Mouse (Mus musculus) spleen, adult 2 months (tissue): ENCODE results near the gene Set. TPM values are rescaled to one million over a fixed set of nuclear protein-coding genes. Genes with fewer than 3 reads are reported as not detected.
"Not testable (repeated sequence)": the region's sequence is repeated elsewhere in the genome, so short reads cannot be mapped to it uniquely, and the experiment has no call there.

Experiments
- DNase-seq, 2 experiments: peaks; one replicate each; pipeline versions ENCODE4 v3.0.0 to v3.0.0-alpha.2; 2012 to 2021; ENCODE audit warnings: low spot score in 2 of 2, low read depth in 1 of 2
- H3K27ac ChIP-seq: fragments of 200-500 bp; 2 replicates; pipeline ENCODE4 v1.5.1; 2012; ENCODE audit warnings: low read length, inconsistent platforms; ENCODE audit not compliant: insufficient read depth
- H3K27me3 ChIP-seq: fragments of 200-500 bp; 2 replicates; pipeline ENCODE4 v1.6.1; 2012; ENCODE audit warnings: mild to moderate bottlenecking, moderate library complexity, low read length, inconsistent platforms; ENCODE audit not compliant: control insufficient read depth, insufficient read depth
- H3K36me3 ChIP-seq: fragments of 200-500 bp; 2 replicates; pipeline ENCODE4 v1.6.1; 2012; ENCODE audit warnings: mild to moderate bottlenecking, low read length, inconsistent platforms; ENCODE audit not compliant: control insufficient read depth, insufficient read depth
- H3K4me1 ChIP-seq: fragments of 200-500 bp; 2 replicates; pipeline ENCODE4 v1.6.1; 2011; ENCODE audit warnings: inconsistent platforms; ENCODE audit not compliant: control insufficient read depth, insufficient read depth, insufficient read length
- H3K4me3 ChIP-seq: fragments of 200-500 bp; 2 replicates; pipeline ENCODE4 v1.5.1; 2011; ENCODE audit warnings: mild to moderate bottlenecking, inconsistent platforms; ENCODE audit not compliant: insufficient read depth, insufficient read length; ENCODE audit errors: extremely low read depth
- CTCF ChIP-seq: fragments of 200-500 bp; IDR thresholded peaks from 2 replicates; pipeline ENCODE4 v1.5.1; 2011; ENCODE audit warnings: mild to moderate bottlenecking, inconsistent platforms; ENCODE audit not compliant: insufficient read depth, insufficient read length, insufficient replicate concordance; ENCODE audit errors: extremely low read depth
- POLR2A ChIP-seq: fragments of 200-500 bp; IDR thresholded peaks from 2 replicates; pipeline ENCODE4 v1.6.1; 2011; ENCODE audit warnings: low read depth, low read length, inconsistent platforms
- WGBS: fragments of 180-500 bp; shearing (Covaris S2); methylation state at CpG from one replicate; pipeline ENCODE4 v1.1.7; 2018; 5-methylcytosine and 5-hydroxymethylcytosine counted together
- polyA plus RNA-seq: library from polyadenylated mRNA; depleted of rRNA; stranded (reverse); fragments of >200 nt; gene quantifications from 2 replicates; pipeline ENCODE4 v1.2.3, GENCODE M21; 2012

The Set gene
- polyA plus RNA-seq, 1 experiment, result 42.2 TPM

GRCm38 (mm10) chr2:30048101-30048501, 9.1 kb upstream of the Set start:
- H3K4me3 ChIP-seq, result peak overlapping the region; percentile 69; the same call in 1 of the 2 replicates
- peaks cover 2% of the 10 kb centered on the region for H3K4me1 ChIP-seq
- no peak overlapping the region for H3K27ac ChIP-seq
- no peaks in the 10 kb centered on the region for H3K36me3 ChIP-seq
- DNase-seq, result no peak
- no peaks in the 10 kb centered on the region for H3K27me3 ChIP-seq
- 23% methylated on average over 11 of the region's 11 CpGs for WGBS
- TF ChIP-seq CTCF (no peak), POLR2A (no peak)

GRCm38 (mm10) chr2:30048699-30049388, 8.3 kb upstream of the Set start, which contains the start of gene Wdr34:
Gene Wdr34, minus strand, starts transcription at chr2:30048881.
- H3K27ac ChIP-seq, result peak within 1 kb of the TSS; percentile 94
- H3K4me1 ChIP-seq, result peaks cover 2% of the 10 kb centered on the region
- DNase-seq, result peak; percentile 91 to 97
- H3K27me3 ChIP-seq, result no peaks in the 10 kb centered on the region
- under 1% methylated on average over 54 of the region's 54 CpGs for WGBS
- TF ChIP-seq CTCF (no peak), POLR2A (peak; percentile 55; the same call in 1 of the 2 replicates)
- H3K4me3 ChIP-seq, result peak within 1 kb of the TSS; percentile 73
- H3K36me3 ChIP-seq, result no peaks in the 10 kb centered on the region

DNA sequence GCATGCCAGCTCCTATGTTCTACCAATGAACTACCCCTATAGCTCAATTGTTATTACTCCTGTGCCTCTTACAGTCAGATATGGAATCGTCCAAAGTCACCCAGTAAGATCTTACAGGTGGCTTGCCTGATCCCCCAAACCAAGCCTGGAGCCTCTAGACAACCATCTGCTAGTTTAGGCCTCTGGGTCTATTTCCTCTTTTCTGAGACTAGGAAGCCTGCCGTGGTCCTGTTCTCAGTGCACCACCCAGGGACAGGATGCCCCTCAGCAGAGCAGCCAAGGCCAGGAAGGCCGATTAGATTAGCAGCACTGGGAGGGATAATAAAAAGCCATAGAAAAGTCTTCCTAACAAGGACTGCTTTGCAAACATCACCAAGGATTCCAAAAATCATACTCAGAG, 7.3 kb upstream of the Set start:
- Histone ChIP-seq H3K4me3 (no peak overlapping the region), H3K36me3 (no peaks in the 10 kb centered on the region), H3K27ac (no peak overlapping the region), H3K4me1 (peaks cover 2% of the 10 kb centered on the region), H3K27me3 (no peaks in the 10 kb centered on the region)
- DNase-seq, result no peak
- 18% methylated on average over 3 of the region's 3 CpGs for WGBS
- TF ChIP-seq CTCF, result no peak
- no peak for TF ChIP-seq POLR2A

- no peak for DNase-seq
- 53% methylated on average over 6 of the region's 6 CpGs for WGBS
- Histone ChIP-seq H3K4me1 (peaks cover 2% of the 10 kb centered on the region), H3K27me3 (no peaks in the 10 kb centered on the region), H3K36me3 (no peaks in the 10 kb centered on the region), H3K27ac (no peak overlapping the region), H3K4me3 (no peak overlapping the region)
- TF ChIP-seq POLR2A (no peak), CTCF (no peak)
Measured at GRCm38 (mm10) chr2:30051992-30052761, 5.0 kb upstream of the Set start.

GRCm38 (mm10) chr2:30055310-30055709, 1.9 kb upstream of the Set start:
- not testable (repeated sequence) for DNase-seq, H3K4me1 ChIP-seq, H3K27me3 ChIP-seq, H3K36me3 ChIP-seq, H3K4me3 ChIP-seq, H3K27ac ChIP-seq
- WGBS, result 95% methylated on average over 3 of the region's 3 CpGs

DNA sequence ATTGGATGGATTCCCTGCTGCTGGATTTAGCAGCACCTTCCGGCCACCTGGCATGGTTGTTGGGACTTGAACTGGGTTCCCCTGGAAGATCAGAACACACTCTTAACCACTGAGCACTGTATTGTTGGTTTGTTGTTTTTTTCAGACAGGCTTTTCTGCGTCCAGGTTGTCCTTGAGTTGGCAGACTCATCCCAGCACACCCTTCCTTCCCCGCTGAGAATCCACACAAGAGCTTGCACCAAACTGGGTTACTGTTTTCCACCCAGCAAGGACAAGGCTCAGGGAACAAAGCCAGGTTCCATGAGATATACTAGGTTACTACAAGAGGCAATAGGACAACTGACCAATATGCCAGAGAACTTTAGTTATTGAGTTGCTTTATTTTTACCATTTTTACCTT, 442 bp upstream of the Set start:
- DNase-seq, result no peak
- Histone ChIP-seq H3K27ac (no peak overlapping the region), H3K4me1 (no peaks in the 10 kb centered on the region; the same call in 1 of the 2 replicates), H3K27me3 (no peaks in the 10 kb centered on the region), H3K36me3 (no peaks in the 10 kb centered on the region), H3K4me3 (no peak overlapping the region)
- TF ChIP-seq POLR2A (no peak), CTCF (no peak)
- 89% methylated on average over 3 of the region's 3 CpGs for WGBS

DNA sequence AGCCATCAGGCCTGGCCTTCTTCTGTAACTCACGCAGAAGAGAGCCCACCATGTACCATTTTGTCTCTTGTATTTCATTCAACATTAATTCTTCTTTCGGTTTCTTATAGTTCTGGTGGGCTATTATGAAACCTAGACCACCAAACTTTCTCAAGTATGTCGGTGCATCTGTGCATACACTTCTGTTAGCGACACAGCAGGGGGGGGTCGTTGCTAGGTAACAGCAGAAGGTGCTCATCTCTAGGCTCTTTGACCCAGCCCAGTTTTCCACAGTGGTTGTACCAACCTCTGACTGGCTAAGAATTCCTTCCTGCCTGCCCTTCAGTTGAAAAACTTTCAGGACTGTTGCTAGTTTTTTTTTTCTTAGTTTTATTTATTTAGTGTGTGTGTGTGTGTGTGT, 1.2 kb downstream of the Set start:
- no peak for DNase-seq
- no peaks in the 10 kb centered on the region for H3K27me3 ChIP-seq
- H3K4me3 ChIP-seq, result no peak overlapping the region
- H3K36me3 ChIP-seq, result no peaks in the 10 kb centered on the region
- H3K4me1 ChIP-seq, result no peaks in the 10 kb centered on the region; the same call in 1 of the 2 replicates
- H3K27ac ChIP-seq, result no peak overlapping the region
- 89% methylated on average over 5 of the region's 5 CpGs for WGBS
- TF ChIP-seq POLR2A (no peak), CTCF (no peak)
